Mouse (Mus musculus): ENCODE data around the gene Syngap1. TPM values are rescaled to one million over a fixed set of nuclear protein-coding genes. Genes with fewer than 3 reads are reported as not detected.
A peak's percentile ranks its signal among the peaks of the same experiment; 100 is the strongest.

Syngap1 gene
- polyA plus RNA-seq, 1 experiment from 2014 or later, result 3.2 TPM

DNA sequence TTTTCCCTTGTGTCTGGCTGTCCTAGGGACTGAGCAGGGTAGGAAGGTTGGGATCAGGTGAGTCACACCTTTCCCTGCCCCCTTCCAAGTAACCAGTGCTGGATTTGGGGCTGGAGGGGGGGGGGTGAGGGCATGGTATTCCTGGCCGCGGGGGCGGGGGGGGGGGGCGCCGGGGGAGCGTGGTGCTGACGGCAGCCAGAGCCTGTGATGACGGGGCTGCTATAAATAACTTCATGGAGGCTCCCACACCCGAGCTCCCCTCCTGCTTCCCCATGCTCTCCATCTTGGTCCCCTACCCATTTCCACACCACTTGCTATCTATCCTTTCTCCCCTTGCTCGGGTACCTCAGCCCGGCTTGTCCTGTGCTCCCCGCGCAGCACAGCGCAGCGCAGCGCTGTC is 12.7 kb downstream of the Syngap1 start:
- WGBS, result 23% methylated on average over 11 of the region's 16 CpGs

DNA sequence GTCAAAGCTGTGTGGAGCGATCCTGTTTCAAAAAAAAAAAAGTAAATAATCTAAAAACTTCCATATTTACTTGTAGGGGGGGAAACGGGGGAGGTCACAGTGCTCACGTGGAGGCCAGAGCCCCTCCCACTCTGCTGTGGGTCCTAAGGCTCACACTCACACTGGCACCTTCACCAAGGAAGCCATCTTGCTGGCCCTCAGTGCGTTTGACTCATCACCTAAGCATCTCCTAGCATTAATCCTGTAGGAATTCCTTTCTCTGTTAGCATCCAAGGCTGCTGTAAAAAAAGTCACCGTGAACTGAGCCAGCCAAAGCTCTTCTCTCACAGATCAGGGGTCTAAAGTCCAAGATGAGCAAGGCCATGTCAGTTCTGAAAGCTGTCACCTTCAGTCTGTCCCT is 15.3 kb downstream of the Syngap1 start:
- H3K4me1 ChIP-seq (replicated peaks; ENCODE audit: control insufficient read depth, insufficient read depth, low read length), result peaks cover 19% of the 10 kb centered on the region
- WGBS, result 86% methylated on average over 5 of the region's 5 CpGs
- no peak overlapping the region for H3K27ac ChIP-seq (ENCODE audit: low read depth, low read length)
- H3K36me3 ChIP-seq (ENCODE audit: control insufficient read depth, insufficient read depth, low read length), result peaks cover 27% of the 10 kb centered on the region; the same call in 1 of the 2 replicates
- DNase-seq (ENCODE audit: low spot score) (no peak), ATAC-seq (replicated peaks; ENCODE audit: low FRiP score) (no peak)
- H3K9ac ChIP-seq (ENCODE audit: low read length), result no peak overlapping the region
- no peaks in the 10 kb centered on the region for H3K9me3 ChIP-seq (ENCODE audit: control insufficient read depth, low read length)
- H3K4me2 ChIP-seq (ENCODE audit: low read depth, low read length, severe bottlenecking), result no peak overlapping the region
- no peaks in the 10 kb centered on the region for H3K27me3 ChIP-seq (ENCODE audit: control insufficient read depth, insufficient read depth, low read length)
- no peak overlapping the region for H3K4me3 ChIP-seq (ENCODE audit: low read depth, low read length)

More for the DNA sequence above, 12.7 kb downstream of the Syngap1 start:
- ATAC-seq (replicated peaks; ENCODE audit: low FRiP score), result no peak
- no peak for DNase-seq (ENCODE audit: low spot score)
- H3K27ac ChIP-seq (ENCODE audit: low read depth, low read length), result no peak overlapping the region
- H3K9me3 ChIP-seq (ENCODE audit: control insufficient read depth, low read length), result no peaks in the 10 kb centered on the region
- H3K4me2 ChIP-seq (ENCODE audit: low read depth, low read length, severe bottlenecking), result peak overlapping the region; percentile 65
- peak overlapping the region; percentile 68; the same call in 1 of the 2 replicates for H3K9ac ChIP-seq (ENCODE audit: low read length)
- no peaks in the 10 kb centered on the region for H3K27me3 ChIP-seq (ENCODE audit: control insufficient read depth, insufficient read depth, low read length)
- H3K4me1 ChIP-seq (replicated peaks; ENCODE audit: control insufficient read depth, insufficient read depth, low read length), result peaks cover 39% of the 10 kb centered on the region
- H3K36me3 ChIP-seq (ENCODE audit: control insufficient read depth, insufficient read depth, low read length), result peaks cover 19% of the 10 kb centered on the region; the same call in 1 of the 2 replicates
- H3K4me3 ChIP-seq (ENCODE audit: low read depth, low read length), result peak overlapping the region; percentile 15; the same call in 1 of the 2 replicates

DNA sequence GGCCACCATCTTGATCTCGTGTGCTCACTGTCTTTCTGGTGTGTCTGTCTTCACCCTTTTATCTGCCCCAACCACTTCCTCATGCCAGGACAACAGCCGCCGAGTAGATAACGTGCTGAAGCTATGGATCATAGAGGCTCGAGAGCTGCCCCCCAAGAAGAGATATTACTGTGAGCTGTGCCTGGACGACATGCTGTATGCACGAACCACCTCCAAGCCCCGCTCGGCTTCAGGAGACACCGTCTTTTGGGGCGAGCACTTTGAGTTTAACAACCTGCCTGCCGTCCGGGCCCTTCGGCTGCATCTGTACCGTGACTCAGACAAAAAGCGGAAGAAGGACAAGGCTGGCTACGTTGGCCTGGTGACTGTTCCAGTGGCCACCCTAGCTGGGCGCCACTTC is 15.8 kb downstream of the Syngap1 start:
- 92% methylated on average over 18 of the region's 18 CpGs for WGBS

DNA sequence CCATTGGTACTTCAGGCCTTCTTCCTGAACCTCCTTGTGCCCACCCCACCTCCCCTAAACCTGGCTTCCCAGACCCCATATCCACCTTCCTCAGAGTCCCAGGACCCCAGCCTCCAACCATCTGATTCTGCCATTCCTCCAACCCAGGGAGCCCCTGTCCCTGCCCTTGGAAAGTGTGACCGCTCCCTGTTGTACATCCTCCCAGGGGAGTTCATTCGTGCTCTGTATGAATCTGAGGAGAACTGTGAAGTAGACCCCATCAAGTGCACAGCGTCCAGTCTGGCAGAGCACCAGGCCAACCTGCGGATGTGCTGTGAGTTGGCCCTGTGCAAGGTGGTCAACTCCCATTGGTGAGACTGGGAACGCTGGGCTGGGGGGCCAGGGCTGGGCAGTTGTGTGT is 16.8 kb downstream of the Syngap1 start:
- Histone ChIP-seq H3K36me3 (ENCODE audit: control insufficient read depth, insufficient read depth, low read length) (peaks cover 32% of the 10 kb centered on the region; the same call in 1 of the 2 replicates), H3K9me3 (ENCODE audit: control insufficient read depth, low read length) (no peaks in the 10 kb centered on the region), H3K27me3 (ENCODE audit: control insufficient read depth, insufficient read depth, low read length) (no peaks in the 10 kb centered on the region), H3K4me3 (ENCODE audit: low read depth, low read length) (no peak overlapping the region), H3K4me2 (ENCODE audit: low read depth, low read length, severe bottlenecking) (no peak overlapping the region), H3K27ac (ENCODE audit: low read depth, low read length) (no peak overlapping the region), H3K9ac (ENCODE audit: low read length) (no peak overlapping the region), H3K4me1 (replicated peaks; ENCODE audit: control insufficient read depth, insufficient read depth, low read length) (peaks cover 7% of the 10 kb centered on the region)
- no peak for DNase-seq (ENCODE audit: low spot score)
- WGBS, result 98% methylated on average over 5 of the region's 5 CpGs
- ATAC-seq (replicated peaks; ENCODE audit: low FRiP score), result no peak

More for the DNA sequence above, 15.8 kb downstream of the Syngap1 start:
- Histone ChIP-seq H3K4me3 (ENCODE audit: low read depth, low read length) (no peak overlapping the region), H3K4me2 (ENCODE audit: low read depth, low read length, severe bottlenecking) (no peak overlapping the region), H3K27ac (ENCODE audit: low read depth, low read length) (no peak overlapping the region), H3K36me3 (ENCODE audit: control insufficient read depth, insufficient read depth, low read length) (peaks cover 30% of the 10 kb centered on the region; the same call in 1 of the 2 replicates), H3K4me1 (replicated peaks; ENCODE audit: control insufficient read depth, insufficient read depth, low read length) (peaks cover 17% of the 10 kb centered on the region), H3K9me3 (ENCODE audit: control insufficient read depth, low read length) (no peaks in the 10 kb centered on the region), H3K9ac (ENCODE audit: low read length) (no peak overlapping the region), H3K27me3 (ENCODE audit: control insufficient read depth, insufficient read depth, low read length) (no peaks in the 10 kb centered on the region)
- DNase-seq (ENCODE audit: low spot score), result no peak
- ATAC-seq (replicated peaks; ENCODE audit: low FRiP score), result no peak

DNA sequence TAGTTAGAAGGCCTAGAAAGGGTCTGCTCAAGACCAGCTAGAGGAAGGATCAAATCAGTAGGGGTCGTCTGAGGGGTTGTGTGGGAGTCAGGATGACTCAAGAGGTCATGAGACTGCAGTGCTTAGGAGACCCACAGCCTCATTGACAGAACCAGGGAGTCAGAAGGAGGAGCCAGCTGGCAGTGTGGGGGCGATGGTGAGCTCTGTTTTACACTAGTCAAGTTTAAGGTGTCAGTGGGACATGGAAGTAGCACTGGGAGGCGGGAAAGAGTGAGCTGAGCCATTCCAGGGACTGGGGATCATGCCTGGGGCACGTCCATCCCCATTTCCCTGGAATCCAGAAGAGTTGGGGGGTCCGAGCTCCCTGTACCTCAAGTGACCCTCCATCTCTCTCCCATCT is 17.8 kb downstream of the Syngap1 start:
- H3K36me3 ChIP-seq (ENCODE audit: control insufficient read depth, insufficient read depth, low read length), result peaks cover 32% of the 10 kb centered on the region; the same call in 1 of the 2 replicates
- no peaks in the 10 kb centered on the region for H3K27me3 ChIP-seq (ENCODE audit: control insufficient read depth, insufficient read depth, low read length)
- no peak overlapping the region for H3K4me2 ChIP-seq (ENCODE audit: low read depth, low read length, severe bottlenecking)
- no peak overlapping the region for H3K27ac ChIP-seq (ENCODE audit: low read depth, low read length)
- H3K4me1 ChIP-seq (replicated peaks; ENCODE audit: control insufficient read depth, insufficient read depth, low read length), result 0 out of 2 replicates have a peak, but pooled peaks cover under 1% of the 10 kb centered on the region
- no peak for ATAC-seq (replicated peaks; ENCODE audit: low FRiP score)
- no peaks in the 10 kb centered on the region for H3K9me3 ChIP-seq (ENCODE audit: control insufficient read depth, low read length)
- WGBS, result 65% methylated on average over 5 of the region's 5 CpGs
- H3K9ac ChIP-seq (ENCODE audit: low read length), result no peak overlapping the region
- DNase-seq (ENCODE audit: low spot score), result peak; percentile 42
- H3K4me3 ChIP-seq (ENCODE audit: low read depth, low read length), result no peak overlapping the region

- 95% methylated on average over 4 of the region's 4 CpGs for WGBS
- H3K9me3 ChIP-seq (ENCODE audit: control insufficient read depth, low read length), result no peaks in the 10 kb centered on the region
- DNase-seq (ENCODE audit: low spot score) (peak; percentile 41), ATAC-seq (replicated peaks; ENCODE audit: low FRiP score) (no peak)
- H3K9ac ChIP-seq (ENCODE audit: low read length), result no peak overlapping the region
- no peaks in the 10 kb centered on the region for H3K4me1 ChIP-seq (replicated peaks; ENCODE audit: control insufficient read depth, insufficient read depth, low read length)
- peaks cover 32% of the 10 kb centered on the region for H3K36me3 ChIP-seq (ENCODE audit: control insufficient read depth, insufficient read depth, low read length)
- no peak overlapping the region for H3K27ac ChIP-seq (ENCODE audit: low read depth, low read length)
- no peaks in the 10 kb centered on the region for H3K27me3 ChIP-seq (ENCODE audit: control insufficient read depth, insufficient read depth, low read length)
- H3K4me3 ChIP-seq (ENCODE audit: low read depth, low read length), result no peak overlapping the region
- H3K4me2 ChIP-seq (ENCODE audit: low read depth, low read length, severe bottlenecking), result no peak overlapping the region
Observed at GRCm38 (mm10) chr17:26959815-26960214, 18.8 kb downstream of the Syngap1 start.

DNA sequence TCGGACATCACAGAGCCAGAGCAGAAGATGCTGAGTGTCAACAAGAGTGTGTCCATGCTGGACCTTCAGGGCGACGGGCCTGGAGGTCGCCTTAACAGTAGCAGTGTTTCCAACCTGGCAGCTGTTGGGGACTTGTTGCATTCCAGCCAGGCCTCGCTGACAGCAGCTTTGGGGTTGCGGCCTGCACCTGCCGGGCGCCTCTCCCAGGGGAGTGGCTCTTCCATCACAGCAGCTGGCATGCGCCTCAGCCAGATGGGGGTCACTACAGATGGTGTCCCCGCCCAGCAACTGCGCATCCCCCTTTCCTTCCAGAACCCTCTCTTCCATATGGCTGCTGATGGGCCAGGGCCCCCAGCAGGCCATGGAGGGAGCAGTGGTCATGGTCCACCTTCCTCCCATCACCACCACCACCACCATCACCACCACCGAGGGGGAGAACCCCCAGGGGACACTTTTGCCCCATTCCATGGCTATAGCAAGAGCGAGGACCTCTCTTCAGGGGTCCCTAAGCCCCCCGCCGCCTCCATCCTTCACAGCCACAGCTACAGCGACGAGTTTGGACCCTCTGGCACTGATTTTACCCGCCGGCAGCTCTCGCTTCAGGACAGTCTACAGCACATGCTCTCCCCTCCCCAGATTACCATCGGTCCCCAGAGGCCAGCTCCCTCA is 20.7 kb downstream of the Syngap1 start:
- 94% methylated on average over 21 of the region's 21 CpGs for WGBS
- no peak for ATAC-seq (replicated peaks; ENCODE audit: low FRiP score)
- DNase-seq (ENCODE audit: low spot score), result no peak
- no peak overlapping the region for H3K4me2 ChIP-seq (ENCODE audit: low read depth, low read length, severe bottlenecking)
- no peak overlapping the region for H3K27ac ChIP-seq (ENCODE audit: low read depth, low read length)
- no peaks in the 10 kb centered on the region for H3K9me3 ChIP-seq (ENCODE audit: control insufficient read depth, low read length)
- H3K9ac ChIP-seq (ENCODE audit: low read length), result no peak overlapping the region
- no peak overlapping the region for H3K4me3 ChIP-seq (ENCODE audit: low read depth, low read length)
- H3K27me3 ChIP-seq (ENCODE audit: control insufficient read depth, insufficient read depth, low read length), result no peaks in the 10 kb centered on the region
- H3K4me1 ChIP-seq (replicated peaks; ENCODE audit: control insufficient read depth, insufficient read depth, low read length), result no peaks in the 10 kb centered on the region
- H3K36me3 ChIP-seq (ENCODE audit: control insufficient read depth, insufficient read depth, low read length), result peaks cover 21% of the 10 kb centered on the region

- WGBS, result 92% methylated on average over 11 of the region's 11 CpGs
- Histone ChIP-seq H3K9ac (ENCODE audit: low read length) (no peak overlapping the region), H3K4me2 (ENCODE audit: low read depth, low read length, severe bottlenecking) (no peak overlapping the region), H3K36me3 (ENCODE audit: control insufficient read depth, insufficient read depth, low read length) (peaks cover 4% of the 10 kb centered on the region), H3K4me3 (ENCODE audit: low read depth, low read length) (no peak overlapping the region), H3K27ac (ENCODE audit: low read depth, low read length) (no peak overlapping the region), H3K27me3 (ENCODE audit: control insufficient read depth, insufficient read depth, low read length) (no peaks in the 10 kb centered on the region), H3K9me3 (ENCODE audit: control insufficient read depth, low read length) (no peaks in the 10 kb centered on the region), H3K4me1 (replicated peaks; ENCODE audit: control insufficient read depth, insufficient read depth, low read length) (no peaks in the 10 kb centered on the region; the same call in 1 of the 2 replicates)
- ATAC-seq (replicated peaks; ENCODE audit: low FRiP score) (no peak), DNase-seq (ENCODE audit: low spot score) (no peak)
Observed at GRCm38 (mm10) chr17:26966993-26967392, 25.9 kb downstream of the Syngap1 start.

- Histone ChIP-seq H3K27ac (ENCODE audit: low read depth, low read length) (no peak overlapping the region), H3K9ac (ENCODE audit: low read length) (no peak overlapping the region), H3K36me3 (ENCODE audit: control insufficient read depth, insufficient read depth, low read length) (peaks cover 2% of the 10 kb centered on the region), H3K27me3 (ENCODE audit: control insufficient read depth, insufficient read depth, low read length) (no peaks in the 10 kb centered on the region), H3K9me3 (ENCODE audit: control insufficient read depth, low read length) (no peaks in the 10 kb centered on the region), H3K4me3 (ENCODE audit: low read depth, low read length) (no peak overlapping the region), H3K4me1 (replicated peaks; ENCODE audit: control insufficient read depth, insufficient read depth, low read length) (no peaks in the 10 kb centered on the region; the same call in 1 of the 2 replicates), H3K4me2 (ENCODE audit: low read depth, low read length, severe bottlenecking) (no peak overlapping the region)
- 91% methylated on average over 6 of the region's 6 CpGs for WGBS
- ATAC-seq (replicated peaks; ENCODE audit: low FRiP score) (no peak), DNase-seq (ENCODE audit: low spot score) (no peak)
Observed at GRCm38 (mm10) chr17:26967477-26967876, 26.4 kb downstream of the Syngap1 start.
